Mouse (Mus musculus) testis, adult 2 months (tissue): ENCODE results near the gene Btbd9.

Experiments used
- CTCF ChIP-seq: fragments of 200-500 bp; IDR thresholded peaks from 2 replicates; pipeline ENCODE4 v1.5.1; 2012; ENCODE audit warnings: low read depth, mild to moderate bottlenecking, inconsistent platforms, low read length, moderate library complexity; ENCODE audit not compliant: control insufficient read depth, insufficient read depth, insufficient replicate concordance
- POLR2A ChIP-seq: fragments of 200-500 bp; IDR thresholded peaks from 2 replicates; pipeline ENCODE4 v1.6.1; 2012; ENCODE audit warnings: low read depth, mild to moderate bottlenecking, inconsistent platforms, low read length, moderate library complexity; ENCODE audit not compliant: control insufficient read depth

GRCm38 (mm10) chr17:30597786-30598185 lies 21.5 kb upstream of the Btbd9 start:
- TF ChIP-seq CTCF = no peak
- no peak for TF ChIP-seq POLR2A
